Mouse (Mus musculus) midbrain, embryonic 11.5 days (tissue): ENCODE data around the gene Ano7. TPM values are rescaled to one million over a fixed set of nuclear protein-coding genes. Genes with fewer than 3 reads are reported as not detected.
A peak's percentile ranks its signal among the peaks of the same experiment; 100 is the strongest.
"Not testable (repeated sequence)": the region's sequence is repeated elsewhere in the genome, so short reads cannot be mapped to it uniquely, and the experiment has no call there.

Experiments
- ATAC-seq: fragments of 200-750 bp; cut with Nextera tagmentation; 2 replicates; pipeline ENCODE4 v1.8.0; 2017; ENCODE audit warnings: moderate TSS enrichment, moderate library complexity; ENCODE audit not compliant: low FRiP score
- DNase-seq: peaks from one replicate; pipeline ENCODE4 v3.0.0; 2015; ENCODE audit warnings: low spot score; ENCODE audit errors: missing footprints
- H3K27ac ChIP-seq: fragments of 300-500 bp; sonication (generic); 2 replicates; pipeline ENCODE4 v1.5.1; 2014; ENCODE audit warnings: low read depth, low read length
- H3K27me3 ChIP-seq: fragments of 300-500 bp; sonication (generic); 2 replicates; pipeline ENCODE4 v1.6.1; 2014; ENCODE audit warnings: mild to moderate bottlenecking, low read length, moderate library complexity, mixed read lengths; ENCODE audit not compliant: control insufficient read depth, insufficient read depth
- H3K36me3 ChIP-seq: fragments of 300-500 bp; sonication (generic); 2 replicates; pipeline ENCODE4 v1.6.1; 2014; ENCODE audit warnings: mild to moderate bottlenecking, low read length, moderate library complexity, mixed read lengths; ENCODE audit not compliant: control insufficient read depth, insufficient read depth
- H3K4me1 ChIP-seq: fragments of 300-500 bp; sonication (generic); 2 replicates; pipeline ENCODE4 v1.6.1; 2014; ENCODE audit warnings: low read length; ENCODE audit not compliant: control insufficient read depth, insufficient read depth
- H3K4me2 ChIP-seq: fragments of 300-500 bp; sonication (generic); 2 replicates; pipeline ENCODE4 v1.6.1; 2014; ENCODE audit warnings: mild to moderate bottlenecking, moderate library complexity
- H3K4me3 ChIP-seq: fragments of 300-500 bp; sonication (generic); 2 replicates; pipeline ENCODE4 v1.5.1; 2014; ENCODE audit warnings: low read depth, low read length
- H3K9ac ChIP-seq: fragments of 300-500 bp; sonication (generic); 2 replicates; pipeline ENCODE4 v1.6.1; 2014; ENCODE audit warnings: low read length
- H3K9me3 ChIP-seq: fragments of 300-500 bp; sonication (generic); 2 replicates; pipeline ENCODE4 v1.6.1; 2016; ENCODE audit warnings: low read length; ENCODE audit not compliant: control insufficient read depth
- WGBS: fragments of 180-500 bp; shearing (Covaris S2); extraction: QIAGEN DNeasy Blood & Tissue Kit; methylation state at CpG from one replicate; pipeline ENCODE4 v1.1.7; 2014; 5-methylcytosine and 5-hydroxymethylcytosine counted together
- microRNA-seq: library from miRNA; unstranded; fragments of <30 nt; microRNA quantifications from one replicate; pipeline ENCODE4, GENCODE M21; 2017
- polyA plus RNA-seq: library from polyadenylated mRNA; unstranded; fragments of >200 nt; fragmentation: Nextera tagmentation; extraction: Ambion mirVana; gene quantifications from 2 replicates; pipeline ENCODE4 v1.2.1, GENCODE M21; 2014

The Ano7 gene
- polyA plus RNA-seq, 1 experiment from 2014 or later, result 0.31 TPM

- no peak for ATAC-seq
- Histone ChIP-seq H3K9ac (no peak overlapping the region), H3K27ac (no peak overlapping the region), H3K4me2 (no peak overlapping the region), H3K27me3 (no peaks in the 10 kb centered on the region), H3K9me3 (no peaks in the 10 kb centered on the region), H3K4me1 (peaks cover 6% of the 10 kb centered on the region), H3K4me3 (no peak overlapping the region), H3K36me3 (peaks cover 2% of the 10 kb centered on the region; the same call in 1 of the 2 replicates)
- WGBS, result 90% methylated on average over 1 of the region's 1 CpGs
- DNase-seq, result no peak
Observed at GRCm38 (mm10) chr1:93439321-93439720, 65.6 kb downstream of the Ano7 start.

GRCm38 (mm10) chr1:93444405-93445110, 70.8 kb downstream of the Ano7 start:
- H3K4me3 ChIP-seq, result peak overlapping the region; percentile 88
- no peaks in the 10 kb centered on the region for H3K9me3 ChIP-seq
- H3K4me1 ChIP-seq, result peaks cover 9% of the 10 kb centered on the region
- H3K27me3 ChIP-seq, result no peaks in the 10 kb centered on the region
- ATAC-seq (peak; percentile 77), DNase-seq (no peak)
- 8% methylated on average over 18 of the region's 18 CpGs for WGBS
- H3K9ac ChIP-seq, result peak overlapping the region; percentile 75
- peak overlapping the region; percentile 94 for H3K4me2 ChIP-seq
- no peak overlapping the region for H3K27ac ChIP-seq
- no peaks in the 10 kb centered on the region for H3K36me3 ChIP-seq

GRCm38 (mm10) chr1:93445111-93445821, 71.5 kb downstream of the Ano7 start:
- DNase-seq (peak; percentile 97), ATAC-seq (peak; percentile 93)
- H3K27me3 ChIP-seq, result no peaks in the 10 kb centered on the region
- peak overlapping the region; percentile 75 for H3K9ac ChIP-seq
- under 1% methylated on average over 84 of the region's 84 CpGs for WGBS
- H3K36me3 ChIP-seq, result no peaks in the 10 kb centered on the region
- peak overlapping the region; percentile 88 for H3K4me3 ChIP-seq
- H3K27ac ChIP-seq, result peak overlapping the region; percentile 47; the same call in 1 of the 2 replicates
- peaks cover 9% of the 10 kb centered on the region for H3K4me1 ChIP-seq
- no peaks in the 10 kb centered on the region for H3K9me3 ChIP-seq
- peak overlapping the region; percentile 94 for H3K4me2 ChIP-seq

GRCm38 (mm10) chr1:93445822-93446162, 72.1 kb downstream of the Ano7 start:
- peak overlapping the region; percentile 88 for H3K4me3 ChIP-seq
- WGBS, result 20% methylated on average over 3 of the region's 3 CpGs
- H3K36me3 ChIP-seq, result no peaks in the 10 kb centered on the region
- no peak overlapping the region for H3K27ac ChIP-seq
- no peaks in the 10 kb centered on the region for H3K9me3 ChIP-seq
- no peaks in the 10 kb centered on the region for H3K27me3 ChIP-seq
- H3K4me1 ChIP-seq, result peaks cover 9% of the 10 kb centered on the region
- peak overlapping the region; percentile 94 for H3K4me2 ChIP-seq
- no peak; the same call in none of the 2 replicates for ATAC-seq
- no peak for DNase-seq
- peak overlapping the region; percentile 75 for H3K9ac ChIP-seq

GRCm38 (mm10) chr1:93450118-93450517, 76.4 kb downstream of the Ano7 start:
- H3K4me3 ChIP-seq, H3K4me1 ChIP-seq, H3K27me3 ChIP-seq, H3K27ac ChIP-seq, H3K36me3 ChIP-seq, DNase-seq, H3K9me3 ChIP-seq, H3K9ac ChIP-seq, ATAC-seq, H3K4me2 ChIP-seq: not testable (repeated sequence)
- WGBS, result 82% methylated on average over 5 of the region's 5 CpGs

- no peaks in the 10 kb centered on the region for H3K9me3 ChIP-seq
- DNase-seq (no peak), ATAC-seq (no peak)
- no peak overlapping the region for H3K4me2 ChIP-seq
- H3K27me3 ChIP-seq, result no peaks in the 10 kb centered on the region
- no peak overlapping the region for H3K4me3 ChIP-seq
- no peak overlapping the region for H3K27ac ChIP-seq
- no peaks in the 10 kb centered on the region for H3K4me1 ChIP-seq
- H3K36me3 ChIP-seq, result no peaks in the 10 kb centered on the region
- no peak overlapping the region for H3K9ac ChIP-seq
Observed at GRCm38 (mm10) chr1:93453721-93454255, 80.1 kb downstream of the Ano7 start.

Small RNA genes lying within 50 kb of the gene (microRNA-seq; reads per million reads assigned to microRNA genes)
- gene Mir6345 (not detected), gene Mir6902 (1.7 reads per million)

Other genes starting within 250 kb of the Ano7 start
- not detected in 2 replicates for gene Agxt, start 238.7 kb upstream of the Ano7 start, polyA plus RNA-seq
- gene 2310007B03Rik, start 213.0 kb upstream of the Ano7 start, polyA plus RNA-seq, result 0.22 and 0.34 TPM in 2 replicates
- gene Crocc2, start 205.2 kb upstream of the Ano7 start, polyA plus RNA-seq, result 0.11 TPM in 2 replicates
- 1.8 and 2.0 TPM in 2 replicates for gene Sned1, start 138.1 kb upstream of the Ano7 start, polyA plus RNA-seq
- 31.8 and 38.4 TPM in 2 replicates for gene Mterf4, start 68.0 kb upstream of the Ano7 start, polyA plus RNA-seq
- 88.5 and 94.8 TPM in 2 replicates for gene Ppp1r7, start 31.1 kb upstream of the Ano7 start, polyA plus RNA-seq
- 15.0 and 16.0 TPM in 2 replicates for gene Pask, start 30.4 kb upstream of the Ano7 start, polyA plus RNA-seq
- gene Hdlbp, start 104.9 kb downstream of the Ano7 start, polyA plus RNA-seq, result 84.4 and 88.2 TPM in 2 replicates
- 3.2 and 3.3 TPM in 2 replicates for gene Farp2, start 138.1 kb downstream of the Ano7 start, polyA plus RNA-seq